Mouse (Mus musculus): ENCODE data around the gene Map1a.

GRCm38 (mm10) chr2:121271236-121271927 is 18.0 kb upstream of the Map1a start, which contains the start of gene Trp53bp1:
- TF ChIP-seq POLR2A (IDR thresholded peaks at IDR 0.05; ENCODE audit: extremely low read depth, insufficient read depth, low read length): no peak
- no peak for TF ChIP-seq CTCF (IDR thresholded peaks at IDR 0.05; ENCODE audit: low read depth, low read length)

Data from liver, adult 2 months (tissue).